Mouse (Mus musculus) midbrain, postnatal 0 days (tissue): ENCODE measurements around the gene Fcgrt. TPM values are rescaled to one million over a fixed set of nuclear protein-coding genes. Genes with fewer than 3 reads are reported as not detected.
A peak's percentile ranks its signal among the peaks of the same experiment; 100 is the strongest.

Experiments
- ATAC-seq: fragments of 200-750 bp; cut with Nextera tagmentation; 2 replicates; pipeline ENCODE4 v1.8.0; 2017; ENCODE audit warnings: moderate number of reproducible peaks, mild to moderate bottlenecking, moderate TSS enrichment, moderate library complexity; ENCODE audit not compliant: low FRiP score
- DNase-seq: peaks from one replicate; pipeline ENCODE4 v3.0.0-alpha.2; 2015; ENCODE audit warnings: low spot score
- H3K27ac ChIP-seq: fragments of 300-500 bp; sonication (generic); 2 replicates; pipeline ENCODE4 v1.5.1; 2014; ENCODE audit warnings: low read depth, mild to moderate bottlenecking, low read length, mixed read lengths
- H3K27me3 ChIP-seq: fragments of 300-500 bp; sonication (generic); 2 replicates; pipeline ENCODE4 v1.6.1; 2014; ENCODE audit warnings: low read length, control low read depth, mixed read lengths; ENCODE audit not compliant: insufficient read depth
- H3K36me3 ChIP-seq: fragments of 300-500 bp; sonication (generic); 2 replicates; pipeline ENCODE4 v1.6.1; 2014; ENCODE audit warnings: low read length, control low read depth, mixed read lengths; ENCODE audit not compliant: insufficient read depth
- H3K4me1 ChIP-seq: fragments of 300-500 bp; sonication (generic); 2 replicates; pipeline ENCODE4 v1.6.1; 2014; ENCODE audit warnings: mild to moderate bottlenecking, control low read depth, antibody characterized with exemption, low read length, mixed read lengths; ENCODE audit not compliant: insufficient read depth
- H3K4me2 ChIP-seq: fragments of 300-500 bp; sonication (generic); 2 replicates; pipeline ENCODE4 v1.6.1; 2014; ENCODE audit warnings: low read depth, mild to moderate bottlenecking, low read length, mixed read lengths; ENCODE audit not compliant: poor library complexity, severe bottlenecking
- H3K4me3 ChIP-seq: fragments of 300-500 bp; sonication (generic); 2 replicates; pipeline ENCODE4 v1.5.1; 2014; ENCODE audit warnings: low read depth, mild to moderate bottlenecking, low read length, moderate library complexity
- H3K9ac ChIP-seq: fragments of 300-500 bp; sonication (generic); replicated peaks from 2 replicates; pipeline ENCODE4 v1.6.1; 2014; ENCODE audit warnings: mild to moderate bottlenecking, low read length, moderate library complexity, mixed read lengths; ENCODE audit not compliant: poor library complexity, severe bottlenecking
- H3K9me3 ChIP-seq: fragments of 300-500 bp; sonication (generic); 2 replicates; pipeline ENCODE4 v1.6.1; 2016; ENCODE audit warnings: low read length, control low read depth
- CTCF ChIP-seq: IDR thresholded peaks from 2 replicates; pipeline ENCODE4 v1.5.1; 2016; ENCODE audit warnings: antibody characterized with exemption, mild to moderate bottlenecking
- WGBS: fragments of 180-500 bp; shearing (Covaris S2); extraction: QIAGEN DNeasy Blood & Tissue Kit; methylation state at CpG from one replicate; pipeline ENCODE4 v1.1.7; 2014; 5-methylcytosine and 5-hydroxymethylcytosine counted together
- polyA plus RNA-seq: library from polyadenylated mRNA; unstranded; fragments of >200 nt; fragmentation: Nextera tagmentation; extraction: Ambion mirVana; gene quantifications from 2 replicates; pipeline ENCODE4 v1.2.1, GENCODE M21; 2015
- total RNA-seq: library from RNA; depleted of rRNA; stranded (reverse); fragments of >200 nt; gene quantifications from 2 replicates; pipeline ENCODE4 v1.2.3, GENCODE M21; 2014

The Fcgrt gene
- total and polyA plus RNA-seq, 2 experiments from 2014 or later, result 30.5 to 36.4 TPM

DNA sequence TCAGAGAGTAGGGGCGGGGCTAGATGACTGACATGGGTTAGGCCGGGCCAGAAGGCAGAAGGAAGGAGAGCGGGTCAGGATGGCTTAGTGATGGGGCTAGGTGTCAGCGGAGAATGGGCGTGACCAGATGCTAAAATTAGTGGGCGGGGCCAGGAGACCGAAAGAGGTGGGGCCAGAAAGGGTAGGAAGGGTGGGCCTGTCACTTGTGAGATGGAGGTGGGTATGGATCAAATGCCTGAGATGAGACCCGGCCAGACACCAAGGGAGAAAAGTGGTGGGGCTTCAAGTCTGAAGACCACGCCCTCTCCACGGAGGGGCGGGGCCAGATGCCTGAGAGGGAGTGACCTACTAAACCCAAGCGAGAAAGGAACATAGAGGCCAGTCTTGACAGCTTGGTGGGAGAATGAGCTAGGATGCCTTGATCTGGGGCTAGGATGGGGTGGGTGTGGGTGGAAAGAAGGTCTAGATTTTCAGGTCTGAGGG, 30.9 kb upstream of the Fcgrt start:
- H3K4me2 ChIP-seq, result no peak overlapping the region
- DNase-seq (no peak), ATAC-seq (no peak)
- H3K27ac ChIP-seq, result no peak overlapping the region
- H3K9me3 ChIP-seq, result no peaks in the 10 kb centered on the region
- H3K9ac ChIP-seq, result no peak overlapping the region
- TF ChIP-seq CTCF, result no peak
- 9% methylated on average over 11 of the region's 12 CpGs for WGBS
- 0 out of 2 replicates have a peak, but pooled peaks cover 3% of the 10 kb centered on the region for H3K4me1 ChIP-seq
- H3K27me3 ChIP-seq, result no peaks in the 10 kb centered on the region
- no peaks in the 10 kb centered on the region for H3K36me3 ChIP-seq
- no peak overlapping the region for H3K4me3 ChIP-seq

- Histone ChIP-seq H3K4me3 (no peak overlapping the region), H3K36me3 (no peaks in the 10 kb centered on the region), H3K9ac (no peak overlapping the region), H3K9me3 (no peaks in the 10 kb centered on the region), H3K27me3 (no peaks in the 10 kb centered on the region), H3K27ac (no peak overlapping the region), H3K4me1 (0 out of 2 replicates have a peak, but pooled peaks cover 3% of the 10 kb centered on the region), H3K4me2 (no peak overlapping the region)
- ATAC-seq, result no peak
- DNase-seq, result no peak
- WGBS, result 78% methylated on average over 8 of the region's 8 CpGs
- peak; percentile 12; the same call in 1 of the 2 replicates for TF ChIP-seq CTCF
These were observed 30.0 kb upstream of the Fcgrt start for GRCm38 (mm10) chr7:45133446-45134159.

DNA sequence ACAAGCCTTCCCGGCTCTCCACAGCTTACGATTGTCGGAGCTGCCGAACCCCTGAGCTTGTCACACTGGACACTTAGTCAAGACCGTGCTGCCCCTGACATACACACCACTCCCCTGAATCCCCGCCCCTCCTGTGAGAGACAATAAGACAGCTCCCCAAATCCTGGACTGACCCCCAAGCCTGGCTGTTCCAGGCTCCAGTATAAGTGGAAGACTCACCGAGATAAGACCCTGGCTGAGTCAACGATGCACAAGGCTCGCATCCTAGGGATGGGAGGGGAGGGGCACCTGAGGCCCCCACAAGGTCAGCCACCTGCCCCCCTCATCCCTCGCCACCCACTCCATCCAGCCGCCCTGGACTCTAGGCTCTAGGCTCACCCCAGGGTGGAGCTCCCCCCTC, 28.2 kb upstream of the Fcgrt start:
- peaks cover under 1% of the 10 kb centered on the region for H3K36me3 ChIP-seq
- TF ChIP-seq CTCF, result no peak
- DNase-seq, result no peak
- no peaks in the 10 kb centered on the region for H3K27me3 ChIP-seq
- H3K4me3 ChIP-seq, result no peak overlapping the region
- no peak overlapping the region for H3K27ac ChIP-seq
- H3K9ac ChIP-seq, result no peak overlapping the region
- no peak for ATAC-seq
- peaks cover 6% of the 10 kb centered on the region; the same call in 1 of the 2 replicates for H3K4me1 ChIP-seq
- 80% methylated on average over 11 of the region's 11 CpGs for WGBS
- H3K9me3 ChIP-seq, result no peaks in the 10 kb centered on the region
- H3K4me2 ChIP-seq, result no peak overlapping the region

DNA sequence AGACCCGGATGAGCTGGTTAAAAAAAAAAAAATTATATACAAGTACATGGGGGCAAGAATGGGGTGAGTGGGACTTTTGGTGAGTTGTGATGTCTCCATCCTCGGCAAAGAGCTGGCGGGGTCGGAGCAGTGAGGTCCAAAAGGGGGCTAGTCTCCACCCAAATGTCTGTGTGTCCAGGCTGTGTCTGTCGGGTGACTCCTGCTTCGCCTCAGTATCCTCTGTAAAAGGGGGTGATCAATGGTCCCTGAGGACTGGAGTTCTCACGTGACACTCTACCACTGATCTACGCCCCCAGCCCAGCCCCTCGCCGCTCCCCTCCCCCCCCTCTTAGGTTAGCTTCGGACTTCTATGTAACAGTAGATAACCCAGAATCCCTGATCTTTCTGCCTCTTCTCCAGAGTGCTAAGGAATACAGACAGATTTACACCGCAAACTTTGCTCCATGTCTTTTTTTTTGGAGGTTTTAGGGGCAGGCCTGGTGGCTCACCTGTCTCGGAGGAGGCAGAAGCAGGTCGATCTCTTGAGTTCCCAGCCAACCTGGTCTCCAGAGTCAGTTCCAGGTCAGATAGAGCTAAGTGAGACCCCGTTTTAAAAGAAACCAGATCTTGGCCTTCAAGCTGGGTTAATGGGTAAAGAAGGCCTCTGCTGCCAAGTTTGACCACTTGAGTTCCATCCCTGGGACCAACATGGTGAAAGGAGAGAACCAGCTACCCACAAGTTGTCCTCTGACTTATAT, 26.3 kb upstream of the Fcgrt start:
- Histone ChIP-seq H3K9me3 (no peaks in the 10 kb centered on the region), H3K4me2 (peak overlapping the region; percentile 58), H3K4me3 (no peak overlapping the region), H3K4me1 (peaks cover 6% of the 10 kb centered on the region; the same call in 1 of the 2 replicates), H3K9ac (peak overlapping the region; percentile 71; the same call in 1 of the 2 replicates), H3K27ac (0 out of 2 replicates have a peak overlapping the region, but pooled peaks have one; percentile 92), H3K27me3 (no peaks in the 10 kb centered on the region), H3K36me3 (peaks cover 16% of the 10 kb centered on the region)
- TF ChIP-seq CTCF, result no peak
- ATAC-seq (no peak), DNase-seq (no peak)
- 63% methylated on average over 15 of the region's 15 CpGs for WGBS

GRCm38 (mm10) chr7:45129318-45129717, 25.7 kb upstream of the Fcgrt start:
- Histone ChIP-seq H3K9ac (peak overlapping the region; percentile 71), H3K27ac (peak overlapping the region; percentile 92), H3K4me2 (peak overlapping the region; percentile 58), H3K4me1 (peaks cover 6% of the 10 kb centered on the region; the same call in 1 of the 2 replicates), H3K4me3 (peak overlapping the region; percentile 90), H3K27me3 (no peaks in the 10 kb centered on the region), H3K36me3 (peaks cover 16% of the 10 kb centered on the region), H3K9me3 (no peaks in the 10 kb centered on the region)
- no peak for TF ChIP-seq CTCF
- ATAC-seq (no peak), DNase-seq (no peak)
- under 1% methylated on average over 17 of the region's 17 CpGs for WGBS
